Mouse (Mus musculus) erythroid progenitor cell, adult 5-6 weeks (primary cell): ENCODE data around the gene Mmp7. TPM values are rescaled to one million over a fixed set of nuclear protein-coding genes. Genes with fewer than 3 reads are reported as not detected.

Source experiments
- ATAC-seq: replicated peaks from 2 replicates; pipeline ENCODE4 v1.8.0; 2016; ENCODE audit warnings: moderate number of reproducible peaks, mild to moderate bottlenecking, moderate TSS enrichment, inconsistent platforms; ENCODE audit not compliant: poor library complexity, low FRiP score, severe bottlenecking
- total RNA-seq, 2 experiments: library from RNA; stranded (forward) in 1 of 2; stranded (reverse) in 1 of 2; fragments of 150-400 nt in 1 of 2; fragments of 186-747, 209-891 nt in 1 of 2; gene quantifications; 2 replicates each; pipeline versions ENCODE4 v1.2.3 to v1.2.4; 2015 to 2017; ENCODE audit warnings: low replicate concordance in 2 of 2

The Mmp7 gene
- not detected in 2 replicates for total RNA-seq (2015; ENCODE audit: low replicate concordance)
- not detected in 2 replicates for total RNA-seq (2017; ENCODE audit: low replicate concordance)

GRCm38 (mm10) chr9:7691790-7692189, at the start of gene Mmp7:
TSS of gene Mmp7 (plus strand) at chr9:7692090.
- no peak for ATAC-seq

GRCm38 (mm10) chr9:7647901-7648300, 44.0 kb upstream of the Mmp7 start:
- ATAC-seq, result no peak

- ATAC-seq, result no peak
These were observed 41.3 kb upstream of the Mmp7 start for GRCm38 (mm10) chr9:7650397-7651180.

GRCm38 (mm10) chr9:7652351-7653085, 39.4 kb upstream of the Mmp7 start:
- ATAC-seq, result no peak

GRCm38 (mm10) chr9:7657946-7658345, 33.9 kb upstream of the Mmp7 start:
- ATAC-seq, result no peak

- ATAC-seq, result no peak
These were observed 32.3 kb upstream of the Mmp7 start for GRCm38 (mm10) chr9:7659469-7660020.

- no peak for ATAC-seq
These were observed 30.5 kb upstream of the Mmp7 start for GRCm38 (mm10) chr9:7661371-7661770.

- no peak for ATAC-seq
These were observed 22.2 kb upstream of the Mmp7 start for GRCm38 (mm10) chr9:7669674-7670073.

- ATAC-seq, result no peak
These were observed 18.9 kb upstream of the Mmp7 start for GRCm38 (mm10) chr9:7672985-7673384.

- no peak for ATAC-seq
These were observed 13.6 kb upstream of the Mmp7 start for GRCm38 (mm10) chr9:7678154-7678837.

- ATAC-seq, result no peak
These were observed 9.7 kb upstream of the Mmp7 start for GRCm38 (mm10) chr9:7682081-7682618.

GRCm38 (mm10) chr9:7686024-7686423, 5.9 kb upstream of the Mmp7 start:
- no peak for ATAC-seq

GRCm38 (mm10) chr9:7689799-7690198, 2.1 kb upstream of the Mmp7 start:
- no peak for ATAC-seq

GRCm38 (mm10) chr9:7693961-7694360, 2.1 kb downstream of the Mmp7 start:
- ATAC-seq, result no peak

- no peak for ATAC-seq
These were observed 3.8 kb downstream of the Mmp7 start for GRCm38 (mm10) chr9:7695646-7696045.

- no peak for ATAC-seq
These were observed 16.8 kb downstream of the Mmp7 start for GRCm38 (mm10) chr9:7708698-7709097.

GRCm38 (mm10) chr9:7711196-7711595, 19.3 kb downstream of the Mmp7 start:
- ATAC-seq, result no peak

GRCm38 (mm10) chr9:7714062-7714907, 22.4 kb downstream of the Mmp7 start:
- peak; percentile 63 for ATAC-seq

- no peak for ATAC-seq
These were observed 23.0 kb downstream of the Mmp7 start for GRCm38 (mm10) chr9:7714908-7715175.
